Mouse (Mus musculus): ENCODE data around the gene Tbc1d22b.

The Tbc1d22b gene

DNA sequence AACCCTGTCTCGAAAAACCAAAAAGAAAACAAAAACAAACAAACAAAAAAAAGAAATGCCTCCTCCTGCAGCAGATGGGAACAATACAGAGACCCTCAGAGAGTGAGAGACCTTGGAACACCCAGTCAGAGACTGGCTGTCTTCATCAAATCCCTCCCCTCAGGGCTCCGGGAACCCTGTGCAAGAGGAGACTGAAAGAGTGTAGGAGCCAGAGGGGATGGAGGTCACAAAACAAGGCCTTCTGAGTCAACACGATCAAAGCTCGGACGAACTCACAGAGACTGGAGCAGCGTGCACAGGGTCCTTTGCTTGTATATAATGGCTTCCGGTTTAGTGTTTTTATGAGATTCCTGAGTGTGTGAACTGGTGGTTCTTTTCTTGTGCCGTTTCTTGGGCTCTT lies 9.2 kb upstream of the Tbc1d22b start:
- in situ Hi-C loops (cut with MboI; ENCODE audit: low sequenced_read_pairs): no loop called here

DNA sequence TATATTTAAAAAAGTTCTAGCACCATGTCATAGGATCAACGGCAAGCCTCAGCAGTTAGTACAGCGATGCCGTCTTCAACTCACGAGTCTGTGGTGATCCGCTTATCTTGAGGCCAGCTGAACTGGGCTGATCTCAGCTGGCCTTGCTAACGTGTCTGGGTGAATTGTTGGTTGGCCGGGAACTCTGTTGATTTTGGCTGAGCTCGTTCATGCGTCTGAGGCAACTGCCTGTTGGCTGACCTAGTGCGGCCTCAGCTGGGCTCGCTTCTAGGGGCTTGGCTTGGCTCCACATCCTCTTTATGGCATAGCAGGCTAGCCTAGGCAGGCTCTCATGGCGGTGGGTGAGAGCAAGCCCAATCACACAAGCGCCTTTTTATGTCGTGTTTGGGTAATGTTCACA lies 8.2 kb upstream of the Tbc1d22b start:
- in situ Hi-C loops (cut with MboI; ENCODE audit: low sequenced_read_pairs): no loop called here

DNA sequence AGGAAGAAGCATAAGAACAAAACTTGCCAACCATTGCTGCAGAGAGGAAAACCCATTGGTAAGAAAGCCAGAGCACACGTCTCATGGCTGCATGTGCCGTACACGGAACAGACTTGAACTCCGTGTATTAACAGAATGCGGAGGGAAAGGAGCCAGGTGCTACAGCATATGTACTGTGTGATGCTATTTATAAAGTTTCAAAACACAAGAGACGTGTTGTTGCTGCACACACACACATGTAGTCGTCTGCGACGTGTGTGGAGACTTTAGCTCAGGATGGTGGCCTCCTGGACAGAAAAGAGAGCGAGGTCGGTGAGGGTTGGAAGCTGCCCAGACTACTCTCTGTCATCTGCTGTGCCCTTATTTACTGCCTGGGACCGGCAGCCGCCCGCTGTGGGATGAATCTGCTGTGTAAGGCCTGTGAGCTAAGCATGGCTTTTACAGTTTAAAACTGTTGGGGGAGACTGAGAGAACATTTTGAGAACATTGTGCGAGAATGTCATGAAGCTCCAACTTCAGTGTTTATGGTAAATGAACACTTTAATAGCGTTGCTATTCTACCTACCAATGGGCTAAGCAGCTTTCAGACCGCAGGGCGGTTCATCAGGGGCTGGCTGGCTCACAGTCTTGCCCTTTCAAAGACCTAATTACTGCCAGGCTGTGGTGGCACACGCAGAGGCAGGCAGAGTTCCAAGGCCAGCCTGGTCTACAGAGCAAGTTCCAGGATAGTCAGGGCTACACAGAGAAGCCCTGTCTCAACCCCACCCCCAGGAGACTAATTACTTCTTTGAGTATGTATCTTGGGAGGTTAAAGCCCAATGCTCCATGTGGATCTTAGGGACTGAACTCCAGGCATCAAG lies 6.5 kb upstream of the Tbc1d22b start:
- in situ Hi-C loops (cut with MboI; ENCODE audit: low sequenced_read_pairs): no loop called here

DNA sequence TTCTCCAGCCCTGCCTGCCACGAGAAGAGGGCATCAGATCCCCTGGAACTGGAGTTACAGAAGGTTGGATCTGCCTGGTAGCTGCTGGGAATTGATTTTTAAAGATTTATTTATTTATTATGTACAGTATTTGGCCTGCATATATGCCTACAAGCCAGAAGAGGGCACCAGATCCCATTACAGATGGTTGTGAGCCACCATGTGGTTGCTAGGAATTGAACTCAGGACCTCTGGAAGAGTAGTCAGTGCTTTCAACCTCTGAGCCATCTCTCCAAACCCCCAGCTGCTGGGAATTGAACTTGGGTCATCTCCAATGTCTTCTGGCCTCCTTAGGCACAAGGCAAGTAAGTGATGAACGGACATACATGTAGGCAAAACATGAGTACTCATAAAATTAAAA lies 5.5 kb upstream of the Tbc1d22b start:
- in situ Hi-C loops (cut with MboI; ENCODE audit: low sequenced_read_pairs): no loop called here

DNA sequence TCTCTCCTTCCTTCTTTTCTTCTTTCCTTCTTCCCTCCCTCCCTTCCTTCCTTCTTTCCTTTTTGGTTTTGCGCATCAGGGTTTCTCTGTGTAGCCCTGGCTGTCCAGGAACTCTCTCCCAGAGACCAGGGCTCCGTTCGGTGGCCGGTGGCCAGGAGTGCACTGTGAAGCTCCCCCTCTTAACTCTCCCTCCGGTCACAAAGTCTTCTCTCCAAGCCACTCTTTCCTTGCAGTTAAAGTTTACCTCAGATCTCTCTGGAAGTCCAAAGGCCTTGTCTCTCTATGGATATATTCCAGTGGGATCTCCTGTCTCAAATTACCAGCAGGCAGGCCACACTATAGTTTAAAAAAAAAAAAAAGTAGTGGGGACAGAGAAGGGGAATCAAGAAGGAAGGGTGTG lies 4.3 kb upstream of the Tbc1d22b start:
- in situ Hi-C loops (cut with MboI; ENCODE audit: low sequenced_read_pairs): no loop called here

DNA sequence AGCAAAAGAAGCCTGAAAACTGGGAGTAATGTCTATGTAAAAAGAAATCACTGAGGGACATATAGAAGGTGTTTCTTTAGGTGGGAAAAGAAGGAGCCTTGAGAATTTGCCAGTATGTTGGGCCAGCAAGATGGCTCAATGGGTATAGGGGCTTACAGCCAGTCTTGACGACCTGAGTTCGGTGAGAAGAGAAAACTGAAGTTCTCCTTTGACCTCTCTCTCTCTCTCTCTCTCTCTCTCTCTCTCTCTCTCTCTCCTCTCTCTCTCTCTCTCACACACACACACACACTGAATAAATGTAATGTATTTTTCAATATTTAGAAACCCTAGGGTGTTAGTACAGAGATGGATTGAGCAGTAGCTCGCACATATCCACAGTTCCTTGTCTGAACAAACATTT lies 1.1 kb upstream of the Tbc1d22b start:
- in situ Hi-C loops (cut with MboI; ENCODE audit: low sequenced_read_pairs): no loop called here

DNA sequence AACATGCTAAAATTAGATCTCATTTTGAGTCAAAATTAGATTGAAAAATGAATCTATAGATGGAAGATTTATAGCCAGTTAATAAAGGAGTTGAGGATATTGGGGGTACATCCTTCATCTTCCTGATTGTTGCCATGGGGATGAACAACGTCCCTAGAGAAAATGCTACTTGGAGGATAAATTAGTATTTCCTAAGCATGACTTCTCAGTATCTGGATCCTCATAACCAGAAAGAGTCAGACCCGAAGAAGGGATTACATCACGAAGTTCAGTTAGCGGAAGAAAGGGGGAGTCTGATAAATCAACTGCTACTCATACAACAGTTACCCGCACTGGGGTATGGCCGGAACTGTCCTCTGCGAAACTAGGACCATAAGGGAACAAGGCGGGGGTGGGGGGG lies 591 bp upstream of the Tbc1d22b start:
- in situ Hi-C loops (cut with MboI; ENCODE audit: low sequenced_read_pairs): no loop called here

DNA sequence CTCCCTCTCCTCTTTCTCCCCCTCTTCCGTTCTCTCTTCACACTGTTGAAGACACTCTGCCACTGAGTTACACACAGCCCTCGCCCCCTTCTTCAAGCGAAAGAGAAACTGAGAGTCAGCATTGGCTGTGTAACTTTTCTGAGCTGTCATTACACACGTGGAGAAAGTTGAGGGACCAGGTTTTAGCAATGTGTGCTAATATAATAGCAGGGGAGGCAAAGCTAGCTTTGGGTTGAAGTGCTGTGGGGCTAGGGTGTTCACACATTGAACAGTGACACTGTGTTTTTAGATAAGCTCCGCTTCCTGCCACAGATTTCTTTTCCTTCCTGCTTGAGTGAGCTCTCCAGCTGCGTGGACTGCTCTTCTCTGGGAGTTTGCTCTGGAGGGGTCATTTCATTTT lies 1.4 kb downstream of the Tbc1d22b start:
- in situ Hi-C loops (cut with MboI; ENCODE audit: low sequenced_read_pairs): no loop called here

DNA sequence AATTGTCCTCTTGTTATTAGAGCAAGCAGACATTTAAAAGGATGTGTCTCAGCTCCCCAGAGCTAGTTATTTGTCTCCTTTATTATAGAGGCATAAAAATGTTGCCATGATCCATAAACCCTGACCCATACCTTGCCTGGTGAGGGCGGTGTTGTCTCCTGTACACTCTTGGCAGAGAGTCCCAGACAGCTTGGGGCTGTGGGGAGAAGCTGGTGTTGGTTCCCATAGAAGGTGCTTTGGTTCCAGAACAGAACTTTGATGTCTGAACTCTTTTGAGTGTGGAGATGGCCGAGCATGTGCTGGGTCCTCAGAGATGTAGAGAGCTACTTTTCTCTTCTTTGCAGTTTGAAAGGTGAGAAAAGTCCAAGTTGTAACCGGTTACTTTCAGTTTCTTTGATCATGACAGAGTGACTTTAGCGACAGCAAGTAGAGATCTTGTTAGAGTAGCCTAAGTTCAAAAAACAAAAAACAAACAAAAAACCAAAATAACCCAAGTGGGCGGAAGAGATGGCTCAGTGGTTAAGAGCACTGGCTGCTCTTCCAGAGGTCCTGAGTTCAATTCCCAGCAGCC lies 2.7 kb downstream of the Tbc1d22b start, which contains the start of gene Tmem217:
Gene Tmem217 (minus strand): TSS at position 224 of the 571 bp plus-strand sequence.
- in situ Hi-C loops (cut with MboI; ENCODE audit: low sequenced_read_pairs): no loop called here

DNA sequence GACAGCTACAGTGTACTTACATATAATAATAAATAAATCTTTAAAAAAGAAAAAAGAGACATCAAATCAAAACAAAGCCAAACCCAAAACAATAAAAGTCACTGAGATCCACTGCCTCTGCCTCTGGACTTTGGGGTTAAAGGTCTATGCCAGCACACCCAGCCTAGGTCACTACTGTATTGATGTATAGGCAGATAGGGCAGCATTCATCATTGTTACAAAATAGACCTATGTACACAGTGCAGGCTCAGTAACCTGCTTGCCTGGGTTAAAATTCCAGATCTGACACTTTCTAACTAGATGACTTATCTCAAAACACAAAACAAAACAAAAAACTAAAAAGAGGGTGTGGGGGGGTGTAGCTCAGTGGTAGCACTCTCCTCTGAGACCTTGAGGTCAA lies 4.6 kb downstream of the Tbc1d22b start:
- in situ Hi-C loops (cut with MboI; ENCODE audit: low sequenced_read_pairs): no loop called here

DNA sequence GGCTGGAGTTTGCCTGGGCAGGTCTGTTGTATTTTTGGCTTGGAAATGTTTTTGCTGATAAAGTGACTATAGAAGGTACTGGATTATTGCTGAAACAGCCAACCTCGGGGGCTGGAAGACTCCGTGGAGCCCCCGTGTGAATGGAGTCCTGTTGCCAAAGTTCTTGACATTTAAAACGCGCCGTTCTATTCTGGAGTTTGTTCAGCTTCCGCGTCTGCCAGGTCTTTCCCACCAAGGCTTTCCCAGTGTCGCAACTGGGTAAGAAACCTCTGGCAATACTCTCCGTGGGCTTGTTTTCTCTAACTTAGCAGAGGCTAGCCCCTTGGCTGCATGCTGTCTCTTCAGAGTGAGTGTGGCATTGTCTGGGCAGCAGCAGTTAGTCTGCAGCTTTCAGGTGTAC lies 6.9 kb downstream of the Tbc1d22b start:
- in situ Hi-C loops (cut with MboI; ENCODE audit: low sequenced_read_pairs): no loop called here

DNA sequence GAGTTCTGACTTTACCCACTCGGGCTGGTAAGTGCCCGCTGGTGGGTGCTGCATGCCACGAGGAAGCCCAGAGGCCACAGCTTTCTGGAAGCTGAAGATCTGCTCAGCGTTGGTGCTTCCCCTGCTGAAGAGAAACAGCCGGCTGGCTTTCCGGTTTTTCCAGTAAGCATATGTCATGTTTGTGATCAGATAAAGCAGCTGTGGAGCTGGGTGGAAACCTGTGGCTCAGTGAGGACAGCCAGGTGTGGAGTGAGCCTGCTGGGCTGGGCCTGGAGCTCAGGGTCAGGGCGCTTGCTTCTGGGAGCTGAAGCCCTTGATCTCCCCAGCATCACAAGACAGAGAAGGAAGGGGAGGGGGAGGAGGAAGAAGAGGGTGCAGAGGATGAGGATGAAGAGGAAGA lies 7.3 kb downstream of the Tbc1d22b start:
- in situ Hi-C loops (cut with MboI; ENCODE audit: low sequenced_read_pairs): no loop called here

DNA sequence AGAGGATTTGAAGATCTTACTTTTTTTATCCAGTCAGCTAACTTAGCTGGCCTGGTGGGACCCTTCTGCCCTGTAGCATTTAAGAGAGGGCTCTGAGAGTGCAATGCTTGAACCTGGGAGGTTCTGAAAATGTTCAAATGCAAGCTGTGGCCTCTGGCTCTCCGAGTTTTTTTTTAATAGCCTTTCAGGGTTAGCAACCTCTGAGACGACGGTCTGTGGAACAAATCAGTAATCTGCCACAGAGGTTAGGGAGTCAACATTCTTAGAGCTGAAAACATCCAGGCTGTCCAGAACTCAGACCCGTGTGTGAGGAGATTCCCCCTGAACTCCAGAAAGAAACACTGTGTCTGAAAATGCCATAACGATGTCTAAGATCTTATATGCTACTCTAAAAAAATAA lies 8.9 kb downstream of the Tbc1d22b start:
- in situ Hi-C loops (cut with MboI; ENCODE audit: low sequenced_read_pairs): no loop called here

DNA sequence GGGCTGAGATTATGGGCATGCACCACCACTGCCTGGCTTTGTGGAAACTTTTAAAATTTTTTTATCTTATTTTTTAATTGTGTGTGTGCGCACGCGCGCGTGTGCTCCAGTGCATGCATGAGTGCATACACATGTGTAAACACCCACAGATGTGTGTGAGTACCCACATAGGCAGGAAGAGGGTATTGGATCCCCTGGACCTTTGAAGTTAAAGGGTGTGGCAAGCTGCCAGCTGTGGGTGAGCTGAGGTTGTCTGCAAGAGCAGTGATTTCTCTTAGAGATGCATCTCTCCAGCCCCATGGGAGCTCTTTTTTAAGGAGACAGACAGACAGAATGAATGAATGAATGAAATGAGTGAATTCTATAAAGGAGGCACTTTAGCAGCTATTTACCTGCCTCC lies 15.9 kb downstream of the Tbc1d22b start:
- in situ Hi-C loops (cut with MboI; ENCODE audit: low sequenced_read_pairs): no loop called here

DNA sequence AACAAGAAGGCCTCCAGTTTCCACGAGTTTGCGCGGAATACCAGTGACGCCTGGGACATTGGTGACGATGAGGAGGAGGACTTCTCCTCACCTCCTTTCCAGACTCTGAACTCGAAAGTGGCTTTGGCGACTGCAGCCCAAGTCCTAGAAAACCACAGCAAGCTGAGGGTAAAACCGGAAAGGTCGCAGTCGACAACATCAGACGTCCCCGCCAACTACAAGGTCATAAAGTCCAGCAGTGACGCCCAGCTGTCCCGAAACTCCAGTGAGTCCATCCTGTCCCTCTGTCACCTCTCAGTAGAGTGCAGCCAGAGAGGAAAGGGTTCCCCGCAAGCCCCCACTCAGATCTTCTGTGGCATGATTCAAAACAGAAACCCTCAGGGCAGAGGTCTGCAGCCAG lies 18.9 kb downstream of the Tbc1d22b start:
- in situ Hi-C loops (cut with MboI; ENCODE audit: low sequenced_read_pairs): no loop called here

DNA sequence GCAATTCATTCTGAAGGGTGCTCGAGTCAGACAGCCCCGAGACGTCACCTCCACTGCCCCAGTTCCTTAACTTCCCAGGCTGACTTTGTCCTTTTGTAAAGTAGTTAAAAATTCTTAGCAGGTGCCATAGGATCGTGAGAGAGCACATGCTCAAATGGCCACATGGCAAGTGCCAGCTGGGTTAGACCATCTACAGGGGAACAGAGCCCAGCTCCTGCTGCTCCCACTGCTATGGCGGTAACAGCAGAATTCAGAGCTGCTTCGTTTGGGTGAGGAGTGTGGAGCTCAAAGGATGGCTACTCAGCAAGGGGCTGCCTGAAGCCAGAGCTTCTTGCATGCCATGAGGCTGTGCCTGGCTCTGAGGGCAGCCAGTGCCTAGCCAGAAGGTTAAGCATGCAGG lies 20.2 kb downstream of the Tbc1d22b start:
- in situ Hi-C loops (cut with MboI; ENCODE audit: low sequenced_read_pairs): no loop called here

DNA sequence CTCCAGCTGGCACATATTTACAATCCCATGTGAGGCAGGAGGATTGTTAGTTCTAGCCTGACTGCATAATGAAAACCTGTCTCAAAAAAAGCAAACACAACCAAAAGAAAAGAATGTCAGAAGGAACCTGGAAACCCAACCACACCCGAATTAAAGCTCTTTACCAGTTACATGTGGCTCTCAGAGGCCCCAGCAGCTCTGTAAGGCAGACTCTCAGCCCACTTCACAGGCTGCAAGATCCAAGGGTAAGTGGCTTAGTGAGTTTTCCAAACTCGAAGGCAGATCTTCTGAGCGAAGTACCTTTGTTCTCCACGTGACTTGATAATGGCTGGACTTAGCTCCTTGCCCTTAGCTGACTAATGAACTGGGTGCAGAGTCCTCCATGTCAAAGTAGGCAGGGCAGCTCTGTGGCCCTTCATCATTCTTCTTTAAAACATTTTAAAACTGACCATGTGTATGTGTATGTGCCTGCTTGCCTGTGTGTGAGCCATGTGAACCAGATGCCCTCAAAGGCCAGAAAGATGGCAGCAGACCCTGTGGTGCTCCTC lies 30.1 kb downstream of the Tbc1d22b start:
- in situ Hi-C loops (cut with MboI; ENCODE audit: low sequenced_read_pairs): no loop called here

DNA sequence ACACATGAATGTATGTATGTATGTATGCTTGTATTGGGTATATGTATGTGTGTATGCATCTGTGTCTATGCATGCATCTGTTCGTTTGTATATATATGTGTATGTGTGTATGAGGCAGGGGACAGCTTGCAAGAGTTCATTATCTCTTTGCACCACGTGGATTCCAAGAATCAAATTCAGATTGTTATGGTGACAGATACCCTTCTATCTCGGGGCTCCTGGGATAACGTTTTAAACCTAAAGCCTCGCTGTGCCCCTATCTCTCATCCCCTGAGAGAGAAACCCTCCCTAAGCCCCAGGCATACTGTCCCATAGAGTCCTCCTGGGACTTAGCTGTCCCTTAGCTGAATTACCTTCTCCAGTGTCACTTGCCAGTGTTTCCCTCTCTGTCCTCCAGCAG lies 34.0 kb downstream of the Tbc1d22b start:
- in situ Hi-C loops (cut with MboI; ENCODE audit: low sequenced_read_pairs): no loop called here

DNA sequence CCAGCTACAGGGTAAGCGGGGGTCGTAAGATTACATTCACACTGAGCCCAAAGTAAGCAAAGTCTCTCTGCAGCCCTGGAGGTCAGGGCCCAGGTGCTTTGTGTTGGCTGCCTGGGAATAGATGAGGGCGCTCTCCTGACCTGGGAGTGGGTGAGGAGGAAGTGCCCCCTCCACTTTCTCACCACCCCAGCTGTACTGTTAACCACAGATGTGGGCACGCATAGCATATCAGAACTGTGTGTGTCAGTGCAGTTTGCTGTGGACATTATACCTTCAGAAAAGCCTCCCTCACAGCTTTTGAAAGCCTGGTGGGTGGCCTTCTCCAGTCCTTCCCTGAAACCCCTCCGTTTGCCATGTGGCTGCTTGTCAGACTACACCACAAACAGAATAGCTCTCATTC lies 34.7 kb downstream of the Tbc1d22b start:
- in situ Hi-C loops (cut with MboI; ENCODE audit: low sequenced_read_pairs): no loop called here

DNA sequence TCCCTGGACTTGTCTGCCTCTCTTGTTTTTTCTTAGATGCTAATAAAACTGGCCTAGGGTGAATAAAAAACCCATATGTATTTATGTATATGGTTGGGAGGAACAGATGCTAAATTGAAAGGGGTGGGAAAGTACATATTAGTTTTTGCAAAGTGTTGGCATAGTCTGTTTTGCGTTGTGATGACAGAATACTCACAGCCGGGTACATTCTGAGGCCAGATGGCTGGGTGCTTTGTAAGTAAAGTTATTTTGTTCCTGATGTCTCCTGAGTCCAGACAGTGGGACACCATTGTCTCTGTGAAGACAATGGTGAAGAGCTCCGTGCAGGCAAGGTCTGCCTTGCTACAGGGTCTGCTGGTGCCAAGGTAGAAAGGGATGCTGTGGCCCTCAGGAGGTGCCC lies 35.2 kb downstream of the Tbc1d22b start:
- in situ Hi-C loops (cut with MboI; ENCODE audit: low sequenced_read_pairs): no loop called here

DNA sequence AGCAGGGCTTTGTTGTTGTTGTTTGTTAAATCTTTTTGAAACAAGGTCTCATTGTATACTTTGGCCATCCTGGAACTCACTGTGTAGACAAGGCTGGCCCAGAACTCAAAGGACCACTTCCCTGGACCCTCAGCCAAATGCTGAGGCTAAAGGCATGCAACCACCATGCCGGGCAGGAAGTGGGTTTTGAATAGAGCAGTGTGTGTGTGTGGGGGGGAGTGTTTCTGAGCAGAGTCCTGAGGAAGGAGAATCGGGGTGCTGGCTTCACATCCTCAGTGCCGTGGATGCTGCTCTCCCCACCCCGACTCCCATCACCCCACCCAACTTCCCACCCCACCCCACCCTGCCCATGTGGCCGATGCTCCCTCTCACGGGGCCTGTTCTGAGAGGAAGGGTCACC lies 35.9 kb downstream of the Tbc1d22b start:
- in situ Hi-C loops (cut with MboI; ENCODE audit: low sequenced_read_pairs): no loop called here

DNA sequence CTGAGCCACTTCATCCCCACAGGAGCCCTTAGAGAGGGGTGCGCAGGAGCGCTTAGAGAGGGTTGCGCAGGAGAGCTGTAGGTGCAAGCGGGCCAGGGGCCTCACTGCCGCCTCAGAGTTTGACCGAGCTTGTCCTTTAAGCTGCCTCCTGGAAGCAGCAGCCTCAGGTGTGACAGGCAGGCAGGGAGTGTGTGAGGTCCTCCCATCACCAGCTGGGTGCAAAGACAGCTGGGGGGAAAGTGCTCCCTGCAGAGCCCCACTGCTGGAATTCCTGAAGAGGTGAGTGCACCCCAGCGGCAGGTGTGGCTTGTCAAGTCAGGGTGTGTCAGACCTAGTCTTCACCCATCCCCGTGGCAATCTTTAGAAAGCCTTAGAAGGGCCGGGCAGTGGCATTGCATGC lies 37.3 kb downstream of the Tbc1d22b start:
- in situ Hi-C loops (cut with MboI; ENCODE audit: low sequenced_read_pairs): no loop called here
